Mouse (Mus musculus) Muller cell, postnatal 12 days (primary cell): ENCODE data around the gene Col28a1.

Source experiments
- DNase-seq: peaks from one replicate; pipeline ENCODE4 v3.0.0-alpha.2; 2015; ENCODE audit errors: inconsistent ontology term

Col28a1 gene

GRCm38 (mm10) chr6:8119116-8119515 is 73.3 kb downstream of the Col28a1 start:
- DNase-seq: no peak

GRCm38 (mm10) chr6:8118577-8118976 is 73.8 kb downstream of the Col28a1 start:
- no peak for DNase-seq

DNA sequence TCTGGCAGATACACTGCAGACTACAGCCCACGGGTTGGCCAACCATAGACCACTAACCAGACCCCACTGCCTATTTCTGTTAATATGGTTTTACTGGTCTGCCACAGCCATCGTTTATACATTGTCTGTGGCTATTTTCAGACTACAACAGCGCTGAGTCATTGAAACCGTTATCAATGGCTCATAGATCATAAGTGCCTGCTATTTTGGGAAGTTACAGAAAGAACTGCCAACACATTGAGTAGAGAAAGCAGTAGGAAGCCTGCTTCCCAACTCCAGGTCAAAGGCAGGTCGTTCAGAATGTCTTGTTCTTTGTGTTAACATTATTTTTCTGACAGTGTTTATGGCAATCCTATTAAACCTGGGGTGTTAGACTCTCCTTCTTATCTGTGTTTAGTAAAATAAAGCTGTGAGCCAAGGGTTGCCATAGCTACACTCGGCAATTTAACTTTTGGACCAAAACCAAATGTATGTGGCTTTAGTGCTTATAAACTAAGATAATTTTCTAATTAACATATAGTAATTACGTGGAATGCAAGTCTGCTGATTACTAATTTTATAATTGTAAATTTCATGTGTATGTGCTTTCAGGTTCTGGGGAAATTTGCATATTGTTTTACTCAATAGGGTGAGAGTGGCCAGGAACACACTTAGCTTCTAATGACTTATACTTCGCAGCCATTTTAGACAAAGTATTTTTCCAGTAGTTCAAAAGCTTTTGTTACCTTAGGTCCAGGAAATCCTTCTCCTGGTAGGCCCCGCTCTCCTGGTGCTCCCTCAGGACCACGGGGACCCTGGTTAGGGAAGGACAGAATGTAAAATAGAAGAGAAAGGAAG is 86.3 kb downstream of the Col28a1 start:
- peak; percentile 36 for DNase-seq

- no peak for DNase-seq
Observed at GRCm38 (mm10) chr6:8101224-8101623, 91.2 kb downstream of the Col28a1 start.

DNA sequence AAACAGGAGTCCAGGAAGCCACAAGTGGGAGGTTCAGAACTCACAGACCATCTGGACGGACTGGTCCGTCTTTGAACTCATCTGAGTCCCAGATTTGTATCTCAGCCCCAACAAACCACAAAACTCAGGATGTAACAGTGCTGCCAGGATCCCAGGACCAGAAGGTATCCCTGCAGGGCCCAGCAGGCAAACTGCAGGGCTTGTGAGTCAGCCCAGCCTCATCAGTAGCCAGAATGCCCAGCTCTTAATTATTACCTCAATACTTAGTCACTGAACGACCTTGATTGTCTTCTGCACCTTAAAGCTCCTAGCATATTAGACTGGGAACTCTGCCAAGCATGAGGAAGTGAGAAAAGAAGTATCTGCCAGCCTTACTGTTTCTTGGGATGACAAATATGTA is 96.6 kb downstream of the Col28a1 start:
- DNase-seq: peak; percentile 64

DNA sequence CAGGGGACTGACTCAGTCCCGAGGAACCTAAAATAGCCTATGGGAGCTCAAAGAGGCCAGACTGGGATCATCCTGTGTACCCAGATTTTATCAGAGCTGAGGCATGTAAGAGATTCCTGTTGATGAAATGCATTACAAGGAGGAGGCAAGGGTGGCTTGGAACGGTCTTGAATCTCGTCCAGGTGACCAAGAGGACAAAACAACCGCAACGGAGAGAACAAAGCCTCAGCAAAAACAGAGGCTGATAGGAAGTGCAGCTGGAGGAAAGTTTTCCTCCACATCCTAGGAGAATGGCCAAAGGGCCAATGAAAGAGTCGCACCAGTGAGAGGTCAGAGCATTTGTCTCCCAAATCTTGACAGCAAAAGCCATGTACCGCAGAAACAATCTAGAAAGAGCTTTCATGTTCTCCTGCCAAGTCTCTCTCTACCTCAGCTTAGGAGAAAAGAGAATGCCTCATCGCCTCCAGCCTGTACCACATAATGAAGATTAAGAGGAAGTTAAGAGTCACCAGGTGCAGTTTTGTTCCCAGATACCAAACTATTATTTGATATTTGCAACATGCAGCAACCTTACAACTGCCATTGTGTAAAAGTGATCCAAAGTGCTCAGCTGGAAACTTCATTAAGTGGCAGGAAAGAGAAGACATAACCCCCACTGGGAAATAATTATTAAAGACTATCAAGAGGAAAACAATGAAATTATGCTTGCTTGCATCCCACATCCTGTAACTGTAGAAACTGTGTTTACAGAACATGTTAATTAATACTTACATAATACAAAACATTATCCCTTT is 98.1 kb downstream of the Col28a1 start:
- DNase-seq: peak; percentile 30

DNA sequence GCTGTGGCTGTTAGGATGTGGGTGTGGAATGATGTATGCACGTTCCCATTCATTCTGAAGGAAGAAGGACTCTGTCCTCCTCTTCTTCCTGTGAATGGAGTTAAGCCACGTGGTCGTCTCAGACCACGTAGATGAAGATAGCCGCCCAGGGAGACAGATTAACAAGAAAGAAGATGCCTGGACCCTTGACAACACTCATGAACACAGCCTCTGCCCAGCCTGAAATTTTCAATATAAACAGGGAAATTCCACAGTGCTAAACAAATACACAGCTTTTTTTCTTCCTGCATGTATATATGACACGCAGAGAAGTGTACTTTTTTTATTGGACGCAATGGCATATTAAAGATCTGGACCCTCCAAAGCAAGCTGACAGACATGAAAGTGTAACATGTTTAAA is 98.9 kb downstream of the Col28a1 start:
- no peak for DNase-seq

DNA sequence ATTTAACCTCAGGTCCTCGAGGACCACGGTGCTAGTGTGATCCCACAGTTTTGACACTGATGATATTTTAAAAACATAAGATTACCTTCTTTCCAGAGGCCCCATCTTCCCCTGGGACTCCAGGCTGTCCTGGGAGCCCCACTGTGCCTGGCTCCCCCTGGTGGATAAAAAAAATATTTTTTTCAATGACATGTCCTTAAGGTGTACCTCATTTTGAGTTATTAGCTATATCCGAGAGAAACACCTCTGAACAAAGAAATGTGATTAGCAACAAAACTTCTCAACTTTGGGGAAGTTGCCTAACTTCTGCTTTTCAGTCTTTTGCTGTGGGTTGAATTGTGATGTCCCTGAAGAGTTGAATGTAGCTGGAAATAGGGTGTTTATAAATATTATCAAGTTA is 105.6 kb downstream of the Col28a1 start:
- DNase-seq: peak; percentile 24

GRCm38 (mm10) chr6:8084806-8085205 is 107.6 kb downstream of the Col28a1 start:
- no peak for DNase-seq

DNA sequence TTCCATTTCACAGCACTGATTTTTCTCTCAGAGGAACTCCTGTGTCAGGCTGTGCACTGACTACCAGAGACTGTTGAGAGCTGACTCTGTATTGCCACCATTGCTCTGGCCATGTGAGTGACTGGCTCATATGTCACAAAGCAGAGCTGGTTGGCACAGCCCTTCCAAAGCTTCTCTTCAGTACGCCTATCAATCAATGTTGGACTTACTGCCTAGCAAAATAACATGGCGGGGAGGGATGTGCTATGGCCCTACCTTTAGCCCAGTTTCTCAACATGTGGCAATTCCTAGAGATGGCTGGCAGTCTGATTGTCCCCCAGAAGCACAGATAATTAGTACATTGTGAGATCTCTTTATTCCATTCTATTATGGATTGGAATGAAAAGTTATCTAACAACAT is 109.2 kb downstream of the Col28a1 start:
- no peak for DNase-seq

DNA sequence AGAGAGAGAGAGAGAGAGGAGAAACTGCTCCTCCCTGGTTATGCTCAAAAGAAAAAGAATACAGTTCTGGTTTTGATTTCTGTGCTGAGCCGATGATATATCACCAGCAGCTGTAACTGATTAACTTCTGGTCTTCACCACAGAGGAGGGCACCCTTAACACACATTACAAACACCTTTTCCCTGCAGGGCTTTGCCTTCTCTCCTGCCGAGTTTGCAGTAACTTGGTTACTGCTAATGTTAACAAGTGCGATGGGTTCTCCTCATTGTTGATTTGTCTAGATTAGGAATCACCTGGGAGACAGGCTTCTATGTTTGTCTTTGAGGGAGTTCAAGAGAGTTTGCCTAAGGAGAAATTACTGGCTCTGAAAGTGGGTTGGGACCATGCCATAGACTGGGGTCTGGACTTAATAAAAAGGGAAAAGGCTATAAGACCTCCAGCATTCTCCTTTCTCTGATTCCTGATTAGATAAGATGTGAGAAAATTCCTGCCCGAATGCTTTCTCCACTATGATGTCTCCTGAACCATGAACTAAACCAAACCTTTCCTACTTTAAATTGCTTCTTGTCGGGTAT is 114.8 kb downstream of the Col28a1 start:
- DNase-seq: no peak

- DNase-seq: no peak
Observed at GRCm38 (mm10) chr6:8074914-8075313, 117.5 kb downstream of the Col28a1 start.

- no peak for DNase-seq
Observed at GRCm38 (mm10) chr6:8068979-8069378, 123.4 kb downstream of the Col28a1 start.

DNA sequence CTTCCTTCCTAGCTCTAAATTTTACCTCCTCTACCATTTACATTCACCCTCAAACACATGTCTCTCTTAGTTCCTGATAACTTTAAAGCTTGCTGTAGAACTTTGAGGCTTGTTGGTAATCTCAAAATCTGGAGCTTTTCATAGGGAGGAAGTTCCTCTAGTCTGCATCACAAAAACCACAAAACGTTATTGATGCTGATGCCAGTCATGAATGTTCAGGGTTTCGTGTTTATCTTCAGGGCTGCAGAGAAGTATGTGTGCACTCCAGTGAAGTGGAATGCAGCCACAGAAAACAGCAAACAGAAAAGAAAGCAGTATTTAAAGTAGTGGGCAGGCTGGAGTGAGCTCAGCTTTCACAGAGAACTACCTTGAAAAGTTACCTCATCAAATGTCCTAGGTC is 124.0 kb downstream of the Col28a1 start:
- no peak for DNase-seq

DNA sequence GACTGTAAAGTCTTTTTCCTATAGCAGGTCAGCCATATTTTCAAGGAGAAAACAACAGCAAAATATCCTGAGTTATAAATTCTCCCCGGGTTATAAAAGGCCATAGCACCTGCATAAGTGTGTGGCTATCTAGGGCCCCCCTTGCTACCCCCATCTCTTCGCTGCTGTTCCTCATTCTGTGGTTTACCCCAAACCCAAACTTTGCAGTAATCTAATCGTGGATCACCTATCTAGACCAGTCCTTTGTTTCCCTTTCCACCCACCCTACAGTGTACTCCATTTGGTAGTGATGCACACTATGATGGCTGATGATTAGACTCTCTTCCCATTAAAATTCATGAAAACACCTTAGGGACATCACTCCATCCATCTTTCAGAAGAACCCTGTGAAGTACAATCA is 125.3 kb downstream of the Col28a1 start:
- no peak for DNase-seq

GRCm38 (mm10) chr6:8066208-8066607 is 126.2 kb downstream of the Col28a1 start:
- peak; percentile 8 for DNase-seq

- no peak for DNase-seq
Observed at GRCm38 (mm10) chr6:8059199-8059598, 133.2 kb downstream of the Col28a1 start.

DNA sequence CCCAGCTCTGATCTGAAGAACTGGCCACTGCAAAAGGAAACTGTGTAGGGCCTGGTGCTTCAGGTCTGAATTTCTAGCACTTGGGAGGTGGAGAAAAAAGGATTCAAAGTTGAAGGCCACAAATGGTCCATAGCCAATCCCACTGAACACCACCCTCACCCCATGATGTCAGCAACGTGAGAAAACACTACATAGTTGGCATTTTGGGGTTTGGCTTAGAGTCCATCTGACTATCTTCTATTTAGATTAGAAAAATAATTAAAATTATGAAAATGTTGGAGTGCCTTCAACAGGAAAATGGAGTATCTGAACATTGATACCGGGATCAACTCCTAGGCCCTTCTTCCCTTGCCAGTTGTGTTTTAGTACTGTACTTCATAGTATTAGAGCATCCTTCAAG is 144.2 kb downstream of the Col28a1 start:
- DNase-seq: no peak

GRCm38 (mm10) chr6:8046446-8046845 is 146.0 kb downstream of the Col28a1 start:
- no peak for DNase-seq

GRCm38 (mm10) chr6:8045825-8046224 is 146.6 kb downstream of the Col28a1 start:
- DNase-seq: no peak

DNA sequence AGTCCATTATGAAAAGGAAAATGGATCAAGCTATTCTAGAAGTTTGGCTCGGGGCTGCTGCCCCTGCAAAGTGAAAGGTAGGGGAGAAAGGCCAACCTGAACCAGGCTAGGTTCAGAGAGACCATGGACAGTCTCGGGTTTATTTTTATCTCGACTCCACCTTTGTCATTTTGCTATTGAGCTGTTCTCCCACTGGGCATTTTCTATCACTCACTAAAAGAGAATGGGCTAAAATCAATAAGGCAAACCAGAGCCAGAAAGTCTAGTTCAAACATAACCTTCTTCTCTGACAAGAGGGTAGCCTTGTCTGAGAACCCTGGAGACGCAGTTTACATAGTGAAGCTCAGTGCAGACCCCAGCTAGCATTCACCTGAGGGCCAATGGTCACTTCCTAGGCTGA is 163.7 kb downstream of the Col28a1 start:
- no peak for DNase-seq

DNA sequence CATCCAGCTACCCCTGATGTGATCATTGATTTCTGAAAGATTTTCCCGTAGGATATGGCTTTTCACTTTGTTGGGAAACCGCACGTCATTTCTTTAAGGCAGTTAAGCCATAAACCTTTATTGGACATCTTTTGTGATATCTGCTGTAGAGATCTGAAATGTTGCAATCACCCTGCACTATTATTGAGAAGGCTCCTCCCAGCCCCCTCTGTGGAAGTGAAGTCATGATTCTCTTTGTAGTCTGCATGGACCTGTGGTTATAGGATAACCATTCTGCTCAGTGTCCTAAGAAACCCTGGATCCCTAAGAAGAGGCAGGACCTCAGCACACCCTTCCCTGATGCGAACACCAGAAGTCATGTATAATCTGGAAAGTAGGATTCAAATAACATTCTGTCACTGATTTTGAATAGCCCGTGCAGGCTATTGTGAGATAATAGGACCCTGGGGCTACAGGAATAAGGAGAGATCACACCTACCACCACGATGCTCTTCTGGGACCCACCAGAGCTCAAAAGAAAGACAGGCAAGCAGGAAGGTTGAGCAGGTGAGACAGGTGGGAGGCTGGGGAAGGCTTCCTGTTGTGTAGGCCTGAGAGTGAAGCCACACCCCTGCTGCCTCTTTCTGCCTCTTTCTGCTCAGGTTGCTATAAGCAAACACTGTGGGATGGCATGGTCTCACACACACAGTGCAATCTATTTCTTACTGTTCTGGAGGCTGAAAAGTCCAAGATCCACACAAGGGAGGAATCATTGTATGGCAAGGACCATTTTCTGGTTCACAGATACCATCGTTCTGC is 166.9 kb downstream of the Col28a1 start:
- DNase-seq: no peak
